Mouse (Mus musculus): ENCODE results near the gene Inpp5k.

The Inpp5k gene

GRCm38 (mm10) chr11:75621426-75621825 lies 9.4 kb upstream of the Inpp5k start:
- DNase-seq, result no peak

GRCm38 (mm10) chr11:75622588-75623329 lies 8.0 kb upstream of the Inpp5k start:
- no peak for DNase-seq

GRCm38 (mm10) chr11:75624102-75624554 lies 6.7 kb upstream of the Inpp5k start:
- DNase-seq, result no peak

GRCm38 (mm10) chr11:75625820-75626219 lies 5.0 kb upstream of the Inpp5k start:
- peak; percentile 50 to 75 for DNase-seq

- DNase-seq, result no peak
Measured at GRCm38 (mm10) chr11:75630098-75630497, 690 bp upstream of the Inpp5k start.

GRCm38 (mm10) chr11:75631561-75632225 lies 905 bp downstream of the Inpp5k start:
- peak; percentile 70 to 71 for DNase-seq

GRCm38 (mm10) chr11:75632921-75633320 lies 2.1 kb downstream of the Inpp5k start:
- DNase-seq, result no peak

GRCm38 (mm10) chr11:75634801-75635200 lies 4.0 kb downstream of the Inpp5k start:
- DNase-seq, result peak in 1 of 2 experiments; percentile 63

- peak; percentile 69 to 89 for DNase-seq
Measured at GRCm38 (mm10) chr11:75635315-75635714, 4.5 kb downstream of the Inpp5k start.

GRCm38 (mm10) chr11:75643323-75643722 lies 12.5 kb downstream of the Inpp5k start:
- no peak for DNase-seq

GRCm38 (mm10) chr11:75644684-75645083 lies 13.9 kb downstream of the Inpp5k start:
- no peak for DNase-seq

GRCm38 (mm10) chr11:75647681-75648211 lies 17.0 kb downstream of the Inpp5k start:
- DNase-seq, result peak in 1 of 2 experiments; percentile 54

GRCm38 (mm10) chr11:75649155-75649561 lies 18.4 kb downstream of the Inpp5k start:
- peak; percentile 55 to 83 for DNase-seq

- DNase-seq, result peak; percentile 65 to 88
Measured at GRCm38 (mm10) chr11:75650311-75650710, 19.5 kb downstream of the Inpp5k start, which contains the start of gene Myo1c. Gene Myo1c, plus strand, starts transcription at chr11:75650504.

- DNase-seq, result no peak
Measured at GRCm38 (mm10) chr11:75650958-75651425, 20.2 kb downstream of the Inpp5k start.

GRCm38 (mm10) chr11:75651426-75652221 lies 20.8 kb downstream of the Inpp5k start:
- peak; percentile 89 to 94 for DNase-seq

- DNase-seq, result peak; percentile 82 to 93
Measured at GRCm38 (mm10) chr11:75652222-75652941, 21.6 kb downstream of the Inpp5k start.

- DNase-seq, result peak; percentile 54 to 86
Measured at GRCm38 (mm10) chr11:75652942-75653684, 22.3 kb downstream of the Inpp5k start.

- peak; percentile 90 to 96 for DNase-seq
Measured at GRCm38 (mm10) chr11:75653781-75654470, 23.1 kb downstream of the Inpp5k start.

Measured in kidney, postnatal 25 days (tissue).